Mouse (Mus musculus): ENCODE measurements around the gene Slc36a2.

Gene Slc36a2

DNA sequence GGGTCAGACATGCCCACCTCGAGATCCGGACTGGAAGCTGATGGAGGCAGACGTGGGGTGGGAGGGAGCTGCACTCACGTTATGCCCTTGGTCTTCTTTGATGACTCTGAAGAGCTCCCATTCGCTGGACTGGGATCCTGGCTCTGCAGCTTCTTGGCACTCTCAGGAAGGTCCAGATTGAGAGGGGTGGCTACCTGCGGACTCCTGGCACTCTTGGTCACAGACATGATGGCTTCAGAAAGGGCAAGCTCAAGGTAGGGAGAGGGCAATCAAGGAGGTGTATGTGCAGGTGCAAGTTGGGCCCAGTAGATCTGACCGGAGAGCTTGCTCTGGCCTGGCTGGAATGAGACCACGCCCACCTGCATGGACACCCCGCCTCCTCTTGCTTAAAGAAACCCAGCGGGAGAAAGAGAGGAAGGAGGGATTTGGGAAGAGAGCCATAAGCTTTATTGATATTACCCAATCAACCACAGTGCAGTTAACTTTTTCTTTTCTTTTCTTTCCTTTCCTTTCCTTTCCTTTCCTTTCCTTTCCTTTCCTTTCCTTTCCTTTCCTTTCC, at the start of gene Slc36a2:
TSS of gene Slc36a2 (minus strand) at position 345 of the 559 bp plus-strand sequence.
- DNase-seq: peak; percentile 58 to 78

DNA sequence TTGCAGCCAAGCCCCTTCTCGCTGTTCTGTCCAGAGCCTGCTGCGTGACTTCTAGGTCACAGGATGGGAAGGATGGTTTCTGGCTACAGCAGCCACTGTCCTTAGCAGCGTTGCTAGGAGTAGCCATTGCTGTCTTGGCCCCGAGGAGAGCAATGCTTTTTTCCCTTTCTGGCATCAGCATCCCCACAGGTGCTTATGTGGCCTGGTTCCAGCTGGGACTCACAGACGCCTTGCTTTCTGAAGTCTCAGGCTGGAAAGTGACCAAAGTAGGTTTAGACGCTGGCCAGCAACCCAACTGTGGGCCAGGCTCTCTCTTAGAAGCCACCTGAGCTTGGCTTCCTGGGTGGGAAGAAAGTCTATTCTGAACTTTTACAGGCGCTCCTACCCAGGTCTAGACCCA, 49.4 kb upstream of the Slc36a2 start:
- no peak for DNase-seq

DNA sequence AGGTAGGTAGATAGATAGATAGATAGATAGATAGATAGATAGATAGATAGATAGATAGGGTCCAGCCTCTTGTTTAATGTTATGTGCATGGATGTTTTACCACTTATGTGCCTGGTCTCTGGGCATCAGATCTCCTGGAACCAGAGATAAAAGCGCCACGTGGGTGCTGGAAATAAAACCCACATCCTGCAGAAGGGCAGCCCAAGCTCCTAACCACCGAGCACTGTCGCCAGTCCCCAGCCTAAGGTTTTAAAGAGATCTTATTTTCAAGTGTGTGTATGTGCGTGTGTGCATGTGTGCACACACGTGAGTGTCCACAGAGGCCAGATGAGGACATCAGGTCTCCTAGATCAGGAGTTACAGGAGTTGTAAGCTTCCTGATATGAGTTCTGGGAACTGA, 46.2 kb upstream of the Slc36a2 start:
- DNase-seq: no peak

DNA sequence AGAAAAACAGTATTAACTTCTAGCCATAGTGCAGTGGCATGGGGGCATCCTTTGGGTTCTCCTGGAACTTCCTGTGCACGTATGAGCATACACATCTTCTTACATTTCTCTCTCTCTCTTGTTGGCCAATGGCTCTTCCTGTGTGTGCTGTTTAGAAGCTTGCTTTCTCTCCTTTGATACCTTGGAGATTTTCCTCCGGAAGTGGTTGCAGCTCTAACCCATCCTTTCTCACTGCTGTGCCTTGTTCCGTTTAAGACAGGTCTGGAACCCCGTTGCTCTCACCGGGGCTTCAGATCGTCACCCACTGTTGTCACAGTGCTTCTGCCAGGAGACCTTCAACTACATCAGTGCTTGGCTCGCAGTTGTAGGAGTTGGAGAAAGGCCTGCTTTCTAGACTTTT, 36.4 kb upstream of the Slc36a2 start:
- no peak for DNase-seq

DNA sequence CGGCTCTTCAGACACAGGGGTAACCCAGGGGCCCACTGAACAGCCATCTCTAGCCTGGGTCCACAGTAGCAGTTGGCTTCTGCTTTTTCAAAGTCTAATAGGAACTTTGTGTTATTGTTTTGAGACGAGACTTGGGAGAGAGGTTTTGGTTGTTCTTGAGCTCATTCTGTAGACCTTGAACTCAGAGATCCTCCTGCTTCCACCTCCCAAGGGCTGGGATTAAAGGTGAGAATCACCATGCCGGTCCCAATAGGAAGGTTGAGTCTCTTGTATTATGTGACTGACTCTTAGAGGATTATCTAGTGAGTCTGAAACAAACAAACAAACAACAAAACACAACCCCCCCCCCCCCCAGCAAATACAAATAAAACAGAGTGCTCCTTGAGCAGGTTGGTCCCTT, 33.6 kb upstream of the Slc36a2 start:
- no peak for DNase-seq

DNA sequence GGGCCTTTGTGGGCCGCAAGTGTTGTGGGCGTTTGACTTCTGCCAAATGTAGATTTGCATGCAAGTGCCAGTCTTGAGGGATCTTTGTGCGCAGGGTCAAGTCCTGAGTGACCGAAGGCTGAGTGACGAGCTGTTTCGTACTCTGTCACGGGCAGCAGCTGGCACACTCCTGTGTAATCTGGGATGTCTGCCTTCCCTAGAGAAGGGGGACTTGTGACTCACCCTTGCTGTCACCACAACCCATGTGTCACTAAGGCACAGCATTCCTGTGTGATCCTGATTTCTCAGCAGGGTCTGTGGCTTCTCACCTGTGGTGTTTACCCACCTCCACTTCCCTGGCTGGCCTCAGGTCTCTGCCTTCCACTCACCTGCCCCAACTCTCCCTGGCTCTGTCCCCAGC, 33.0 kb upstream of the Slc36a2 start:
- no peak for DNase-seq

DNA sequence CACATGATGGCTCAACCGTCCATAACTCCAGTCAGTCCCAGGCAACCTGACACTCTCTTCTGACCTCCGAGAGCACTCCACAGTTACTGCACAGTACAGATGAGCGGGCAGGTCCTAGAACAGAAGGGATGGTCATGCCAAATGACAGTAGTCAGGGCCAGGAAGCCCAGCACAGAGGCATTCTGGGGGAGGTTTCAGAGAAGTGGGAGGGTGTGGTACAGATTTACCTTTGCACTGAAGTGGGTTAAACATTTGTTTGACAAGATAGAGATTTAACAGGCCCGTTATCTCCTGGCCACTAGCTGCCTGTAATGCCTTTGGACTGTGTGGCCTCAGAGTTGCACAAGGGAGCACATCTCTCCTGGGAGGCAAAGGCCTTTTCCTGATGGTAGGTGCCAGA, 32.5 kb upstream of the Slc36a2 start:
- no peak for DNase-seq

DNA sequence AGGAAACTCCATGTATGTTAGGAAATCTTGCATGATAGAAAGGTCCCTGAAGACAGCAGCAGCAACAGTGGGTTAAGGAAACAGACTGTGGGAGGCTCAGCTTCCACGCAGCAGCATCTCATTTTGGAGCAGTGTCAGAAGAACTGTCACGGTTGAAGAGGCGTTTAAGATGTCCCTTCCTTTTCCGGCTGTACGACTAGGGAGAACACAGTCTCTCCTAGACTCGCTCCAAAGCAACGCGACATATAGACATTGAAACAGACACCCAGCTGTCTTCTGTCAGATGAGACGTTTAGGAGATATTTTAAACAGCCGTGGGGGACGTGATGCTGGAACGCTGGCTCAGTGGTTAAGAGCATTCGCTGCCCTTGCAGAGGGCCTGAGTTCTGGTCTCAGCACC, 32.0 kb upstream of the Slc36a2 start:
- no peak for DNase-seq

DNA sequence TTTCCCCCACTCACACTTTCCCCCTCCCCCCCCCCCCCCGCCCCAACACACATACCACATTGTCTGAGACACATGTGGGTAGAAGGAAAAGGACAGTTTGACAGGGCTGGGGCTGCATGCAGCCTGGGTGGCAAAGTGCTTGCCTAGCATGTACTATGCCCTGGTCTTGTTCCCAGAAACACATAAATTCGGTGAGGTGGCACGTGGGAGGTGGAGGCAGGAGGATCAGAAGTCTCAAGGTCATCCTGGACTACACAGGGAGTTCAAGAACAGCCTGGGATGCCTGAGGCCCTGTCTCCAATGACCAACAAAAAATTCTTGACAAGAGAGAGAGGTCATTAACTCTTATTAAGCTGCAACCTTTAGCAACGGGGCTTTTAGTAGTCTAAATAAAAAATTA, 31.2 kb upstream of the Slc36a2 start:
- no peak for DNase-seq

DNA sequence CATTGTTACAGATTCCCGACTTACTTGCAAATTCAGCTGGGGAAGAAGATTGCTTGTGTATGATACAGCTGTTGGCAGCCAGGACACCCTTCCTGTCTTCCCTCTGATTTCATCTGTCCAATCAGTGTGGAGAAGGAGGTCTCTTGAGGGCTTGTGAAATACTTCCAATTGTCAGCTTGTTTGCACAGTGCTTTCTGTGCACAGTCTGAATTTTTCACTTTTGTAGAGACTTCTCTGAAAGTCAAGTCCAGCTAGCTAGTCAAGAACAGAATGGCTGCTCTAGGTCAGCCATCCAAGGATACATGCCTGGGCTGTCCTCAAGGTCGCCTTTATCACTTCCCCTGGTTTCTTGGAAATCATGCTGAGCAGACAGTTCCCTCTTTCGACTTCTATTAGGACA, 30.1 kb upstream of the Slc36a2 start:
- DNase-seq: no peak

DNA sequence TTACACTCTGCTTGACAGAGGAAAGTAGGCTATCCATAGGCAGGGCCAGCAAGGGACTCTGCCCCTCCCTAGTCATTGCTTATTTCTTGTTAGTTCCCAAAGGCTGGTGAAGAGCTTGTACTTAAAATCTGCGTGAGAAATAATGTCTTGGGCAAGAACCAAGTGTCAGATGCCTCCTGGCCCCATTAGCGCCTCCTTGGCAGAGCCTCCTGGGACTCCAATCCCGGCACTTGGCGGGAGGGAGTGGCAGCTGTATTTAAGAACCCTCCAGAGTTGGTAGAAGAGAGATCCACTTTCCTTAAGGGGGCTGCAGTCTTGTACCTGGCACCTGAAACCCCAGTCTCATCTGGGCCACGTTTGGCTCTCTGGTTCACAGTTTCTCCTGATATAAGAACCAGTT, 29.3 kb upstream of the Slc36a2 start:
- peak in 1 of 2 experiments; percentile 48 for DNase-seq

DNA sequence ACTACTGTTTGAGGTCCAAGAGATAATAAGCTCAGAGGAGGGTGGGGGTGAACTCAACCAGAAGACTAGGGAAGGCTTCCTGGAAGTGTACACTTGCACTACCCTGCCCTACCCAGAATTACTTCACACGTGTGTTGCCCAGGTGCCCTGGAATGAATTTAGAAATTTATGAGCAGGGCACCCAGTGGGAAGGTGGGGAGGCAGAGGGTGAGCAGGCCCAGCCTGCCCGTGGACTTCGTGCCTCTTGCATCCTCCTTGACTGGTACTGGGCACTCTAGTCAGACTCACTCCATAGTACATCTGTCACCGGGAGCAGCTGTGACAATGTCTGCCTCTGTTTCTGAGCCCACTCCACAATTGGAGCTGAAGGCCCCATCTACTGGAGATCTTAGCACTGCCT, 28.6 kb upstream of the Slc36a2 start:
- no peak for DNase-seq

DNA sequence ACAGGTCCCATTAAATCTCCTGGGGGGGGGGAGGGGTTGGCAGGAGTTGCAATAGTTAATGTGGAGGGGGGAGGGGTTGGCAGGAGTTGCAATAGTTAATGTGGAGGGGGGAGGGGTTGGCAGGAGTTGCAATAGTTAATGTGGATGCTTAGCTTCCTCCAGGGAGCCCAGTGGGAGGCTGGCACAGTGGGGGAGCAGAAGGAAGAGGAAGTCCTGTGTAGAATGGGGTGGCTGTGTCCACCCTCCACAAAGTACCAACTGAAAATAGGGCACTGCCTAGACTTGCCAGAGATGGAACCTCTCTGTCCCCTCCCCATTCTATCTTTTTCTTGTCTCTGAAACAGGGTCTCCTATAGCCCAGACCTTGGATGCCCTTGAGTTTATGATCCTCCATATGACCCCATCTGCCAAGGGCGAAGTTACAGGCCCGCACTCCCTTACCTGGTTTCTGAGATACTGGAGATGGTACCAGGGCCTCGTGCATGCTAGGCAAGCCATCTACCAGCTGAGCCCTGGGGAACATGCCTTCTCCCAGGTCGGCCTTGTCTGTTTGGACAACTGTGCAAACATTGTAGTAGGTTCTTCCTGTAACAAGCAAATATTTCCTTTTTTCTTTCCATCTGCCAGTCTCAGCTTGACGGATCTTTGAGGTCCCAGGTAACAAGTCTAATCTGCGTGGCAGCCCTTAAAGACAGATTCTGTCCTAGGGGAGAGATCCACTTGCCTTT, 24.9 kb upstream of the Slc36a2 start:
- DNase-seq: no peak

DNA sequence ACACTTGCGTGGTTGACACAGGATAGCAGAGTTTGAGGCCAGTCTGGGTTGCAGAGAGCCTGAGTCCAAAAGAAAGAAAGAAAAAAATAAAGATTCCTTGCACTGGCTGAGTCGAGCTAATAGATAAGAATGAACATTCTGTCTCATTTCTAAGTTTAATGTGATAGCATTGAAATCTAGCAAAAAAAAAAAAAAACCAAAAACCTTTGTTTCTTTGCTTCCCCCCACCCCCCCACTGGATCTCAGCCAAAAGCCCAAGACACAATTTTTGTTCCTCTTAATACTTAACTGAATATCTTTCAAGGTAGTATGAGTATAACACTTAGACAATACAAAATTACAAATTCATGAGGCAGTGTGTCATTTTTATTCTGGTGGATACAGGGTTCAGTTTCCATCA, 24.2 kb upstream of the Slc36a2 start:
- no peak for DNase-seq

DNA sequence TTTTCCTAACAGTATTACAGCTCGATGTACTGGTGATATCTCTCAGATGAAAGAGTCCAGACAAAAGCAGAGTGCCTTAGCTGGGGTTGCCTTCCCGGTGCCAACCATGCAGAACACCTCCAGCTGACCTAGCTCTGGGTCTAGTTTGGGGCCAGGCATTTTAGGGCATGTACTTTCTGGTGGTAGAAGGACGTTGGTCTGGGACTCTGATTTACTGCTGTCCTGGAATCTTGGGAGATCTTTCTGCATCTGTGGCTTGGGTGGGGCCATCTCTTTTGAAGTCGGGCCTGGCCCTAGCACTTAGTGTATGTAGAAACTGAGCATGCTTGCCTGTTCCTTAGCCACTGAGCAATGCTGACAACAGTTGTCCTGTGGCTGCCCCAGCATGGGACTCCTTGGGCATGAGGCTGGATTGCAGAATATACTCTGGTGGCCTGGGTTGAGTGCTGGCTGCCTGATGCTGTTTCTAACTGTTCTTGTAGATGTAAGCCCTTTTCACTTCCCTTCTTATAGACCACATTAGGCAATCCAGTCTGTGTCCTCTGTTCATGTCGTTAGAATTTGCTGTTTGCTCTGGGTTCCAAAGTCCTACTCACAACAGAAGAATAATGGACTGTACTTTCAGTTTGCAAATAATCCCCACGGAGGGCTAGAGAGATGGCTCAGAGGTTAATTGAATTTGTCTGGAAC, 23.3 kb upstream of the Slc36a2 start:
- peak in 1 of 2 experiments; percentile 25 for DNase-seq

DNA sequence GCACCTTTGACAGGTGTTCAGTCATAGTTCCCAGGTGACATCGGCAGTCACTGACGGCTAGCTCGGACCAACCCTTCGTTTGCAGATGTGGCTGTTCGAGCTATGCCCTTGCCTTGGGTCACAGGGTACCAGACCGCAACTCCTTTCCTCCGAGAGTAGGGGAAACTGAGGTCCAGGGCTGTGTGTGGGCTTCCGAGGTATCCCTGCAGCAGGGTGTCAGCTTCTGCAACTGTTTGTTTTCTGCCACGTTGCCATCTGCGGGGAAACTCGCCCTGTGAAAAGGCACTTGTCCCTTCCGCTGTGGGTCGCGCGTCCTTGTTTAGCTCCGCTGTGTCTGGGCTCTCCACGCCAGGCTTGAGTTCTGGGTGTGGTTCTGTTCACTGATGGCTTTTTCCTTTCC, 19.7 kb upstream of the Slc36a2 start:
- peak in 1 of 2 experiments; percentile 34 for DNase-seq

DNA sequence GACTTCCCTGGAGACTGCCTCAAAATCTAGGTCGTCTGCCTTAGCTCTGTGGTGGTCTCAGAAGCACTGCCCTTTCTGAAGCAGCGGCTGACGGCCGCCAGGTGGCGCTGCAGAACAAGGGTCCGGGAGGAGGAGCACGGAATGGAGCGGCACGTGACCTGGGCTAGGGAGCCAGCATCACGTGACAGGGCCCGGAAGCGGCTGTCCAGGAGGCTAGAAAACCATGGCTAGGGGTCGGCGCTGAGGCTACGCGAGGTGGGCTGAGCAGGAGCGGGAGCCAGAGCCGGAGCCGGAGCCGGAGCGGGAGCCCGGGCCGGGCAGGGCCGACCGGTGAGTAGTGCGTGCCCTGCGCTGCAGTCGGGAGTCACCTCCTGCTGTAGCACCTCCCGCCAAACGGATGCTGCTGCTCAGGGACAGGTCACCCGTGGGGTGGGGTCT, 19.3 kb upstream of the Slc36a2 start, which contains the start of gene Slc36a1:
TSS of gene Slc36a1 (plus strand) at position 192 of the 438 bp plus-strand sequence.
- peak; percentile 94 to 97 for DNase-seq

DNA sequence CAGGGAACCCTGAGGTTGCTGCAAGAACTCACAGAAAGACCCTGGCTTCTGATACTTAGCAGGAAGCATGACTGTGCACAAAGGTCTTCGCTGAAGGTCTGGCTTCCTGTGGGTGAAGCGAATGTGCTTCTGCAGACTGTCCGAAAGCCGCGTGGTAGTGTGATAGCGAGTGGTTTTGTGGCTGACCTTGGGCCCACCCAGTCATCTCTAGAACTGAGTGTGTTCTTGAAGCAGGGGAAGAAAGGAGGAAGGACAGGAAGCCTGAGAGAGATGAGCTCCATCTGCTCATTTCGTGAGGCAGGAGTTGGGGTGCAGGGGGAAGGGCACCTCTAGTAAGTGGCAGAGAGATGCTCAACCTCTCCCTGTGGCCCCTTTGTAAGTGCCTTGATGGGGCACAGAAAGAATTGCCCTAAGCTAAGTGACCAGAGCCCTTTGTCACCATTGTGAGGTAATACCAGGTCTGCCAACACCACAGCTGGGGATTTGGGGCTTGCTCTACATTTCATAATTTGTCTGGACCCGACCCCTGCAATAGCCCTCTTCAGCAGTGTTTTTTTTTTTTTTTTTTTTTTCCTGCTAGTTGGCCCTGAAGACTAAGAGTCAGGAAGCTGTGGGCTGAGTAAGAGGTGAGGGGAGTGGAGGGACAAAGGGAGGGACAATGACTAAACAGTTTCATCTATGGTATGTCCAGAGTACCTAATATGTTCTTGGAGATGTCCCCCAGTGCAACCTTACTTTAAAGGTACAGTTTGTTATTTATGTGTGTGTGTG, 13.0 kb upstream of the Slc36a2 start:
- DNase-seq: no peak

DNA sequence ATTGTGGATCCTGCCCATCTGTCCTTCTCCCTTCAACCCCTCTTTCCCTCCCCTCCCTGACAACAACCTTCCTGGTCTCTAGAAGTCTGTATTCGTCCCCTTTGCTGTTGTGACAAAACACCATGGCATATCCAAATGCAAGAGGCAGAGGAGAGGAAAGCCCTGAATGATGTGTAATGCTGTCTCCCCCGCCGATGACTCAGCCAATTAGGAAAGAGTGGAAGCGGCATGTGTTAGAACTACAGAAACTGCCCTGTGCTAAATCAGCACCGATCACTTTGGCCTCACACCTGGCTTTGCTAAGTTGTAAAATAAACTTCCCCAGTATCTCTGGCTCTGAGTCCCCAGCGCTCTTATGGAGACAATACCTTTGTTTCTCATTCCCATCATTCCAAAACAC, 12.2 kb upstream of the Slc36a2 start:
- no peak for DNase-seq

DNA sequence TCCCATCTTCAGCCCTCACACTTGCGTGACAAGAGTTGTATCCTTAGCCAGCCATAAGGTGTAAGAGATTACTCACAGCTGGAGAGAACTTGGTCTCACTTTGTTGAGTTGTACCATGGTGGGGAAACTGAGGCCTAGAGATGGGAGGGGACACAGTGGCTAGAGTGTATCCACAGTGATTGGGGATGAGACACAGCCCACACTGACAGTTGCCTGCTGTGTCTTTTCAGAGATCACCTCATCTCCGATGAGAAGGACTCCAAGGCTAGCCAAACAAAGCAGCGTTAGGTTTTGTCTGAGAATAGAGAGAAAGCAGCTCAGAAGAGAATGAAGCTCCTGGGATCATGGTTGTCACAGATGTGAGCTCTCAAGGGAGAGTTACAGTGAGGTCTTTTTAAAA, 5.3 kb upstream of the Slc36a2 start:
- peak; percentile 44 to 64 for DNase-seq

DNA sequence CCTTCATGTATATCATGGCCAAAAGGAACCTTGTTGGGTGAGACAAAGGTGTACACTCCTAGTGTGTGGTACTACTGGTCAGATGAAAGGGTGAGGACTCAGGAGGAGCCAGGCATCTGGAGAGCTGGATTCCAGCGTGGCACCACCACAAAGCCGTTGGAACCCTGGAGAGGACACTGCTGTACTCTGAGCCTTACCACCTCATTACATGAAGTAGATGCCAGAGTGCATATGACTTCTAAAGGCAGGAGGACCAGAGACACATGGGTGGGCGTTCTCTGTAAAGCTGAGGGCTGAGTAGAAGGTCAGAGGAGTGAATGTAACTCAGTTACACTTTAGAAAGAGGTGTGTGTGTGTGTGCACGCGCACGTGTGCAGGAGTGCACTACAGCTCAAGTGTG, 2.9 kb upstream of the Slc36a2 start:
- peak in 1 of 2 experiments; percentile 51 for DNase-seq

DNA sequence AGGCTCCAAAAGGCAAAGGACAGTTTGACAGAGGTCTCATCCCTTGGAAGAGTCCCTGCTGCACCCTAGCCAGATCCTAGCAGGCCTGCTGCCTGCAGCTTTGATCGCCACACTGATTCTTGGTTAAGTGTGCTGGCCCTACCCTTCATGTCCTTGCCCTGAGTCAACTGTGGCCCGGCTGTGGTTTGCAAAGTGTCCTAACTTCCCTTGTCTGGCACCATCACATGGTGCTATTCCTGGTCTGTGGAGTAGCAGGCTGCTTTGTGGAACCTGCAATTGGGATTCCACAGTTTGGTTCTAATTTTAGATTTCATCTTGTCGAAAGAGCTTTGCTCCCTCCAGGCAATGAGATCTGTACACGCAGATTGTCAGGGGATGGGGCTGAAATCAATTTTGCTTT, 2.4 kb upstream of the Slc36a2 start:
- no peak for DNase-seq

DNA sequence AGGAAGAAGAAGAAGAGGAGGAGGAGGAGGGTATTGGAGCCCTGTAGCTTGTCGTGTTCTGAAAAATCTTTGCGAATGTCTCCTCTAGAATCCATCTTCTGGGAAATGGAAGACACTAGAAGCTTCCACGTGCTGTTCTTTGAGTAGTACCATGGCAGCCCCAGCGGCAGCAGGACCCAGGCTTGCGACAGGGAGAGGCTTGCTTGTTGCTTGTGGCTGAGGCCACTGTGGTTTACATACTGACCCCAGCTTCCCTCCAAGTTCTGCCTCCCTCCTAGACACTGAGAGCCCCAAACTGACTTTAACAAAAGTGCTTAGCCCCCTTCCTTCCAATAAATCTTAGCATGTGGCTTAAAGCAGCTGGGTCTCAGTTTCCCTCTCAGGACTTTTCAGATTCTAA, 631 bp downstream of the Slc36a2 start:
- DNase-seq: no peak

Data from lung, postnatal 4 days (tissue).